Mouse (Mus musculus) olfactory bulb, adult 2 months (tissue): ENCODE data around the gene Ntn1.

Experiments used
- CTCF ChIP-seq: fragments of 200-500 bp; IDR thresholded peaks from 2 replicates; pipeline ENCODE4 v1.5.1; 2012; ENCODE audit warnings: low read depth, mild to moderate bottlenecking, low read length, moderate library complexity; ENCODE audit not compliant: insufficient read depth
- POLR2A ChIP-seq: fragments of 200-500 bp; IDR thresholded peaks from 2 replicates; pipeline ENCODE4 v1.6.1; 2012; ENCODE audit warnings: mild to moderate bottlenecking, low read depth, low read length, moderate library complexity; ENCODE audit not compliant: insufficient read depth

DNA sequence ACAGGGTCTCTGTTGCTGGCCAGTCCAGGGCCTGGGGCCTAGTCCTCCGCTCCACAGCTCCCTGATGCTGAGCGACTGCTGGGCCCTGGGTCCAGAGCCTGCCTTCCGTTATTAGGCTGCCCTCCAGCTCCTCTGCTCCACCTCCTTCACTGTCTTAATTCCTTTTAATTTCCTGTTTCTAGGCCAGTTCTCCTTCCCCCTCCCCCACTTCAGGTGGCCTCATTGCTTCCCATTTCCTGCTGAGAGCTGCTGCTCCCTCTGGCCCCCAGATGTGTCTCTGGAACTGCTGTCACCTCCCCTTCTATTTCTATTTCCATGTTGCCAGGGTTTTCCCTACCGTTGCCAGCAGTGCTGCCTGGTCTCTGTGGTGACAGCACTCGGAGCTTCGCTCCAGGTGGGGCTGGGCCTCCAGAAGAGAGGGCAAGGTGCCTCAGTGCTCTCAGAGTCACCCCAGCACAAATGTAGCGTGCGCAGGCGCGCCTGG lies 204.9 kb downstream of the Ntn1 start:
- TF ChIP-seq CTCF (no peak), POLR2A (no peak)
